Mouse (Mus musculus): ENCODE data around the gene Klc2. TPM values are rescaled to one million over a fixed set of nuclear protein-coding genes. Genes with fewer than 3 reads are reported as not detected.

The Klc2 gene
- 10 to 100 TPM; 10.2 to 11.9 TPM for total RNA-seq (2023)

DNA sequence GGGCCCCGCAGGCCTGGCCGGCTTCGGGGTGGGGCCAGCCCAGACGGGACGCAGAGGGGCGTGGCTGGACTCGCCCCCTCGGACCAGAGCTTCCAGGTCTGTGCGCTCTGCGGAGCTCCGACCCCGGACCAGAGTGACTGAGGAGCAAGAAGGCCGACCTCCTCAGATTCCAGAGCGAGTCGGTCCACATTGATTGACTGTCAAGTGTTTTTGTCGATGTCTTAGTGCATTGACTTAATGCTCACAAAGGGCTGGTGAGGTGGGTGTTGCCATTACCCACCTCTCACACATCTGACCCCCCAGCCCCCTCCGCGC is at the start of gene Klc2:
Gene Klc2, minus strand, starts transcription at position 177 of the 315 bp plus-strand sequence.

GRCm38 (mm10) chr19:5106731-5107191 is 11.6 kb downstream of the Klc2 start, which contains the start of gene Rab1b:
Gene Rab1b, minus strand, starts transcription at chr19:5107072.

GRCm38 (mm10) chr19:5098363-5099143 is 19.8 kb downstream of the Klc2 start, which contains the start of gene Cnih2:
Gene Cnih2, minus strand, starts transcription at chr19:5098521.

DNA sequence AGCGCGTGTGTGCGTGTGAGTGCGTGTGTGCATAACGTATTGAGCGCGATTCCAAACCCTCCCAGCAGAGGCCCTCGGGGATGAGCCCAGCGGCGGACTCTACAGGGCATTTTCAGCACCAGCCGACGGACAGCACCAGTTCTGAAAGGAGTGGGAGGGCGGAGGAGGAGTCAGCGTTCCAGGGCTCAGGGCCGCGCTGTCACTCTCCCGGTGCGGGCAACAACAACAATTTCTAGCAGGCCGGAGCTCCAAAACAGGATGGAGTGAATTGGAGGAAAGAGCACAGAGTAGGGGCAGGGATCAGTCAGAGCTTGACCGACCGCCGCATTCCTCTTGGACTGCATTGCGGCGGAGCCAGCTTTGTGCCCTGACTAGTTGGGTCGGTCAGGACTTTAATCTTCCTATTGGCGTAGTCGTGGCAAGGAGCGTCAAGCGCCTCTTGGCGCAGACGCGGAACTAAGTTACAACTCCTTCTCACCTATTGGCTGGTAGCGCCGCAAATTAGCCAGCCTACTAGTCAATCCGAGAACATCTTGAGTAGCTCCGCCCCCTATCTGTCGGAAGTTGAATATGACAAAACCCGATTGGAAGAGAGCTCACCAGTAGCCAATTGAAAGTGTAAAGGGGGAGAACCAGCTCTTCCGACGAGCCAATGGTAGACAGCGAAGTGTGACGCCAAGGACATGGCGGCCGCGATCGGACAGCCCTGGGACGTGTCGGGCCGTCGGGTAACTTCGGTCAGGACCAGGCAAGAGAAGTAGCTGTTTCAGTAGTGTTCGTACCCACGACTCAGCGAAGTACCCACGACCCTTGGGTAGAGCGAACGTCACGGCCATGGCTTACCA is 30.3 kb downstream of the Klc2 start, which contains the start of gene Yif1a:
Gene Yif1a, plus strand, starts transcription at position 655 of the 845 bp plus-strand sequence.

GRCm38 (mm10) chr19:5085145-5085863 is 33.1 kb downstream of the Klc2 start, which contains the start of gene Tmem151a:
Gene Tmem151a, minus strand, starts transcription at chr19:5085531.

GRCm38 (mm10) chr19:5067867-5068569 is 50.3 kb downstream of the Klc2 start, which contains the start of gene Cd248:
Gene Cd248, plus strand, starts transcription at chr19:5068078.

Other genes starting within 250 kb of the Klc2 start
- under 1 TPM; 0.75 TPM for gene Actn3, start 240.7 kb downstream of the Klc2 start, total RNA-seq (2023)
- gene Zdhhc24, start 239.9 kb downstream of the Klc2 start, total RNA-seq (2023), result 1 to 10 TPM; 6.6 to 7.5 TPM
- gene Bbs1, start 211.9 kb downstream of the Klc2 start, total RNA-seq (2023), result 1 to 10 TPM in 1 of 2 experiments, under 1 TPM in 1; 0.99 to 1.5 TPM
- gene Dpp3, start 190.3 kb downstream of the Klc2 start, total RNA-seq (2023), result 10 to 100 TPM; 48.8 to 53.1 TPM
- gene Peli3, start 175.4 kb downstream of the Klc2 start, total RNA-seq (2023), result under 1 TPM in 1 of 2 experiments, not detected in 1; 0.15 TPM
- gene Mrpl11, start 156.4 kb downstream of the Klc2 start, total RNA-seq (2023), result 10 to 100 TPM; 10.8 to 17.3 TPM
- gene Npas4, start 128.2 kb downstream of the Klc2 start, total RNA-seq (2023), result under 1 TPM in 1 of 2 experiments, not detected in 1; 0.13 TPM
- 1 to 10 TPM in 1 of 2 experiments, under 1 TPM in 1; 0.75 to 1.1 TPM for gene Slc29a2, start 94.7 kb downstream of the Klc2 start, total RNA-seq (2023)
- gene B4gat1, start 79.7 kb downstream of the Klc2 start, total RNA-seq (2023), result 1 to 10 TPM; 5.2 to 5.8 TPM
- gene AC124502.3, start 79.7 kb downstream of the Klc2 start, total RNA-seq (2023), result 1 to 10 TPM in 1 of 2 experiments, not detected in 1; 1.1 TPM
- 10 to 100 TPM; 28.7 to 34.4 TPM for gene Brms1, start 77.2 kb downstream of the Klc2 start, total RNA-seq (2023)
- under 1 TPM; 0.66 to 0.97 TPM for gene Rin1, start 68.1 kb downstream of the Klc2 start, total RNA-seq (2023)
- gene Cd248, start 50.5 kb downstream of the Klc2 start, total RNA-seq (2023), result under 1 TPM; 0.13 to 0.15 TPM
- under 1 TPM in 1 of 2 experiments, not detected in 1; 0.15 TPM for gene Tmem151a, start 33.0 kb downstream of the Klc2 start, total RNA-seq (2023)
- 10 to 100 TPM; 12.3 to 13.7 TPM for gene Yif1a, start 30.0 kb downstream of the Klc2 start, total RNA-seq (2023)
- gene Cnih2, start 20.0 kb downstream of the Klc2 start, total RNA-seq (2023), result 1 to 10 TPM in 1 of 2 experiments, under 1 TPM in 1; 0.51 to 1.2 TPM
- 100 to 1,000 TPM; 129 to 130 TPM for gene Rab1b, start 11.5 kb downstream of the Klc2 start, total RNA-seq (2023)
- 100 to 1,000 TPM in 1 of 2 experiments, 10 to 100 TPM in 1; 91.2 to 101 TPM for gene Pacs1, start 154.6 kb upstream of the Klc2 start, total RNA-seq (2023)
- 100 to 1,000 TPM; 203 to 204 TPM for gene Sf3b2, start 176.9 kb upstream of the Klc2 start, total RNA-seq (2023)
- gene Gal3st3, start 179.8 kb upstream of the Klc2 start, total RNA-seq (2023), result not detected
- not detected for gene Catsper1, start 217.2 kb upstream of the Klc2 start, total RNA-seq (2023)
- not detected for gene Cst6, start 231.0 kb upstream of the Klc2 start, total RNA-seq (2023)
- 10 to 100 TPM; 20.3 to 20.6 TPM for gene Eif1ad, start 248.2 kb upstream of the Klc2 start, total RNA-seq (2023)
- gene Banf1, start 248.6 kb upstream of the Klc2 start, total RNA-seq (2023), result 10 to 100 TPM; 77.5 to 94.0 TPM

Data from neutrophil, adult 83 days (primary cell).